Mouse (Mus musculus) heart, adult 2 months (tissue): Measurements from ENCODE around the gene Nt5dc2. TPM values are rescaled to one million over a fixed set of nuclear protein-coding genes. Genes with fewer than 3 reads are reported as not detected.

Experiments used
- DNase-seq, 2 experiments: peaks; one replicate each; pipeline ENCODE4 v3.0.0; 2021
- H3K27ac ChIP-seq: fragments of 200-600 bp; 2 replicates; pipeline ENCODE4 v1.8.1; 2022
- H3K27me3 ChIP-seq: fragments of 200-500 bp; 2 replicates; pipeline ENCODE4 v1.6.1; 2012; ENCODE audit warnings: mild to moderate bottlenecking, low read length, inconsistent platforms, mixed read lengths; ENCODE audit not compliant: control insufficient read depth, insufficient read depth
- H3K36me3 ChIP-seq: fragments of 200-500 bp; 2 replicates; pipeline ENCODE4 v1.6.1; 2012; ENCODE audit warnings: low read length, inconsistent platforms; ENCODE audit not compliant: control insufficient read depth, insufficient read depth
- H3K4me1 ChIP-seq: fragments of 200-500 bp; 2 replicates; pipeline ENCODE4 v1.6.1; 2011; ENCODE audit warnings: low read length; ENCODE audit not compliant: control insufficient read depth, insufficient read depth
- H3K4me3 ChIP-seq: fragments of 200-600 bp; 2 replicates; pipeline ENCODE4 v1.8.1; 2022
- H3K79me2 ChIP-seq: fragments of 200-500 bp; replicated peaks from 2 replicates; pipeline ENCODE4 v1.6.1; 2012; ENCODE audit warnings: mild to moderate bottlenecking, inconsistent platforms, low read length, moderate library complexity, mixed read lengths; ENCODE audit not compliant: control insufficient read depth, insufficient read depth
- H3K9ac ChIP-seq: fragments of 200-500 bp; 2 replicates; pipeline ENCODE4 v1.6.1; 2012; ENCODE audit warnings: low read depth, mild to moderate bottlenecking, control low read depth, inconsistent platforms, low read length, mixed read lengths
- CTCF ChIP-seq: fragments of 200-600 bp; IDR thresholded peaks from 2 replicates; pipeline ENCODE4 v1.8.1; 2022; ENCODE audit warnings: antibody characterized with exemption, mild to moderate bottlenecking, moderate library complexity
- EP300 ChIP-seq: fragments of 200-500 bp; IDR thresholded peaks from 2 replicates; pipeline ENCODE4 v1.6.1; 2011; ENCODE audit warnings: low read depth, low read length, control low read depth; ENCODE audit not compliant: insufficient read depth
- POLR2A ChIP-seq: fragments of 200-500 bp; IDR thresholded peaks from 2 replicates; pipeline ENCODE4 v1.6.1; 2011; ENCODE audit warnings: mild to moderate bottlenecking, low read depth, low read length, control low read depth; ENCODE audit not compliant: insufficient read depth
- WGBS: fragments of 180-500 bp; shearing (Covaris S2); methylation state at CpG from one replicate; pipeline ENCODE4 v1.1.7; 2018; 5-methylcytosine and 5-hydroxymethylcytosine counted together
- intact Hi-C: fragments of 180-260 bp; cut with DNase I; formaldehyde crosslinking; loops from one replicate; pipeline ENCODE4 v1.15.1; 2025
- long read RNA-seq: library from polyadenylated mRNA; stranded (forward); transcript quantifications from one replicate; pipeline ENCODE4 v2.0.0, GENCODE M21; 2021
- polyA plus RNA-seq: library from polyadenylated mRNA; depleted of rRNA; stranded (reverse); fragments of >200 nt; gene quantifications from 2 replicates; pipeline ENCODE4 v1.2.3, GENCODE M21; 2012; rRNA removed
- total RNA-seq, 2 experiments: library from RNA; stranded (reverse); gene quantifications; 2 replicates each; pipeline ENCODE4 v1.2.3; 2021

Gene Nt5dc2
- total RNA-seq, result 10 to 100 TPM; 18.7 to 21.8 TPM
- 52.5 and 82.7 TPM in 2 replicates for polyA plus RNA-seq
- long read RNA-seq, transcript Nt5dc2-204 (14 exons, 1,848 nt), result major isoform, 44 of 46 reads
- long read RNA-seq, partial matches to known transcripts, result 0 of 46 reads
- long read RNA-seq, other reads (novel, unspliced or antisense), result 2 of 46 reads

DNA sequence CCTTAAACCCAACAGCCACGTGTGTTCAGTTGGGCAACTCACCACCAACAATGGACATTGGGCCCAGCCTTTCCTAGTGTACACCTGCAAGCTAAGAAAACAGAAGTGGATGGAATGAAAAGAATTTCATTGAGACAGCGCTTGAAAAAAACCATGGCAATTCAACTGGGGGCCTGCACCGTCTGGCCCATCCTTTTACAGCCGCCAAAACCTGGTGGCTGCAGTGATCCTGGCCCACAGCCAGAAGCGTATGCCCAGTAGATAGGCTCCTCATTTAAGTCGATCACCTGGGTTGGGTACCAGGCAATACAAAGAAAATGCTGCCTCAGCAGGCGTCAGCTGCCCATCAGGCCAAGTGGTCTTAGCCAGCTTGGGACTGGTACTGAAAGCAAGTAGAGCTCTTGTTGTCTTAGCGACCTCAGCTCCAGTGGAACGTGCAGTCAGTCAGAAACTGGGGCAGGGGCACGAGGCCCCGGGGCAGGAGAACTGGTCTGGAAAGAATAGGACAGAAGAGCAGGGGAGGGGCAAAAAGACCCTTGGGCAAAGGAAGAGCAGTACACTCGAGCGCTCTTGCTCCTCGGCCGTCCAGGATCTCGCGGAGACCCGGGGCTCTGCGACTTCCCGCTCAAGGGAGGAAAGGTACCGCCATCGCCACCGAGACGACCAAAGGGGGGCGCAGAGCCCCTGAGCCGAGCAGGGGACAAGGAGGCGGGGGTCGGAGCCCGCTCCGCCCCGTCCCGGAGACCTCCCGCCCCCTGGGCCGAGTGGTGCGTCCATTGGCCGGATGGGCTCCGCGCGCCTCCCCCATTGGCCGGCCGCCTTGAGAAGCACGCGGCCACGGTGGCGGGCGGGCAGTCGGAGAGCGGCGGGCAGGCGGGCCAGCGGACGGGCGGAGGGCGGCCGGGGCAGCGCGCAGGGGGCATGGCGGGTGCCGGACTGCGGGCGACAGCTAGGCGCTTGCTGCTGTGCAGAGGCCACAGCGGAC, at the start of gene Nt5dc2:
Gene Nt5dc2, plus strand, starts transcription at position 818 of the 985 bp plus-strand sequence.
- intact Hi-C loops, result loop anchor here (5.0 kb wide), 1 partner anchor 122 kb away; the partner anchor contains the start of genes Bap1 and Phf7
- TF ChIP-seq CTCF (peak; percentile 24; the same call in 1 of the 2 replicates), POLR2A (no peak), EP300 (no peak)

GRCm38 (mm10) chr14:31081147-31081546, 49.7 kb upstream of the Nt5dc2 start:
- Histone ChIP-seq H3K9ac (no peak overlapping the region), H3K27ac (no peak overlapping the region), H3K4me1 (no peaks in the 10 kb centered on the region; the same call in 1 of the 2 replicates), H3K79me2 (no peaks in the 10 kb centered on the region; the same call in 1 of the 2 replicates), H3K27me3 (no peaks in the 10 kb centered on the region), H3K4me3 (no peak overlapping the region), H3K36me3 (peaks cover 6% of the 10 kb centered on the region)
- intact Hi-C loops, result no loop called here
- TF ChIP-seq POLR2A (no peak), CTCF (no peak), EP300 (no peak)
- DNase-seq, result no peak

More for the DNA sequence above, at the start of gene Nt5dc2:
- WGBS, result 6% methylated on average over 62 of the region's 63 CpGs
- H3K4me3 ChIP-seq, result peak within 1 kb of the TSS; percentile 55
- peaks cover 6% of the 10 kb centered on the region for H3K4me1 ChIP-seq
- peaks cover 2% of the 10 kb centered on the region; the same call in 1 of the 2 replicates for H3K36me3 ChIP-seq
- H3K9ac ChIP-seq, result peak within 1 kb of the TSS; percentile 68
- peak within 1 kb of the TSS; percentile 35 for H3K27ac ChIP-seq
- DNase-seq, result peak; percentile 93
- no peaks in the 10 kb centered on the region for H3K79me2 ChIP-seq
- no peaks in the 10 kb centered on the region for H3K27me3 ChIP-seq

DNA sequence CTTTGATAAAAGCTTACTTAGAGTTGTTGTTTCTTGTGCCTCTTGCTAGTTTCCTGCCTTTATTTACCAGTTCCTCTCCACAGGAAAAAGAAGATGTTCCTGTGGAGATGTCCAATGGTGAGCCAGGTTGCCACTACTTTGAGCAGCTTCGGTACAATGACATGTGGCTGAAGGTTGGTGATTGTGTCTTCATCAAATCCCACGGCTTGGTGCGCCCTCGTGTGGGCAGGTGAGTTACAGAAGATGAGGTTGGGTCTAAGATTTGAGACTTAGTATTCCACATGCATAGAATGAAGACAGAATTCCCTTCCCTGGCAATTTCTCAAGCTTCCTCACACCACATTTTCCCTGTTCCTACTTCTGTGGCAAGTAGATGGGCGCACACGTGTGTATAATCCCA, 43.4 kb upstream of the Nt5dc2 start:
- DNase-seq, result no peak
- Histone ChIP-seq H3K4me3 (no peak overlapping the region), H3K27ac (no peak overlapping the region), H3K27me3 (no peaks in the 10 kb centered on the region), H3K9ac (no peak overlapping the region), H3K36me3 (peaks cover 11% of the 10 kb centered on the region), H3K4me1 (no peaks in the 10 kb centered on the region), H3K79me2 (no peaks in the 10 kb centered on the region; the same call in 1 of the 2 replicates)
- 87% methylated on average over 6 of the region's 6 CpGs for WGBS
- intact Hi-C loops, result loop anchor here (5.0 kb wide), 1 partner anchor 35 kb away; no protein-coding TSS in a partner anchor
- TF ChIP-seq POLR2A, result no peak
- peak; percentile 31 for TF ChIP-seq CTCF

DNA sequence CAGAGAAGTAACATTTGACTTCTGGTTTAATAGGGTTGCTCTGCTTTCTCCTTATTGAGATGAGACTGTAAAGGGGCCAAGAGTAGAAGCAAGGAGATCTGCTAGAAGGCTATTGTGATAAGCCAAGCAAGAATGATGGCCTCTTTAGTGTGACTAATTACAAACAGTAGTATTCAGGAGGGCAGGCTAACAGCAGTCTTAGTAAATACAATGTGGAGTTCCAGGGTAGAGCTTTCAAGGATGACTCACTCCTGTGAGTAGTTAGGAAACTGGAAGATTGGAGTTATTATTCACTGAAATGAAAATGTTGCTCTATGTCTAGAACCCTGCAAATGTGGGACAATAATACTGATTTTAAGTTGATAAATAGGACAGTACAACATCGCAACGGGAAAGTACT, 42.3 kb upstream of the Nt5dc2 start:
- 97% methylated on average over 2 of the region's 2 CpGs for WGBS
- intact Hi-C loops, result loop anchor here (5.0 kb wide), 1 partner anchor 36 kb away; no protein-coding TSS in a partner anchor
- no peak overlapping the region for H3K4me3 ChIP-seq
- H3K36me3 ChIP-seq, result peaks cover 11% of the 10 kb centered on the region
- no peak overlapping the region for H3K9ac ChIP-seq
- DNase-seq, result no peak
- no peak overlapping the region for H3K27ac ChIP-seq
- no peaks in the 10 kb centered on the region for H3K79me2 ChIP-seq
- TF ChIP-seq EP300, result no peak
- no peak for TF ChIP-seq CTCF
- TF ChIP-seq POLR2A, result no peak
- H3K27me3 ChIP-seq, result no peaks in the 10 kb centered on the region
- H3K4me1 ChIP-seq, result no peaks in the 10 kb centered on the region

- Histone ChIP-seq H3K9ac (no peak overlapping the region), H3K27ac (no peak overlapping the region), H3K36me3 (peaks cover 9% of the 10 kb centered on the region), H3K27me3 (no peaks in the 10 kb centered on the region), H3K4me3 (no peak overlapping the region), H3K4me1 (no peaks in the 10 kb centered on the region), H3K79me2 (no peaks in the 10 kb centered on the region)
- intact Hi-C loops, result loop anchor here (5.0 kb wide), 1 partner anchor 38 kb away; no protein-coding TSS in a partner anchor
- no peak for DNase-seq
- WGBS, result 55% methylated on average over 1 of the region's 1 CpGs
- TF ChIP-seq POLR2A (no peak), CTCF (no peak), EP300 (no peak)
Measured at GRCm38 (mm10) chr14:31089918-31090317, 40.9 kb upstream of the Nt5dc2 start.
